Mouse (Mus musculus) cortical plate, adult 2 months (tissue): ENCODE data around the gene Ppfia4. TPM values are rescaled to one million over a fixed set of nuclear protein-coding genes. Genes with fewer than 3 reads are reported as not detected.

Source experiments
- H3K27ac ChIP-seq: fragments of 200-500 bp; 2 replicates; pipeline ENCODE4 v1.5.1; 2012; ENCODE audit warnings: low read length, control low read depth, inconsistent platforms; ENCODE audit not compliant: insufficient read depth
- H3K4me1 ChIP-seq: fragments of 200-500 bp; 2 replicates; pipeline ENCODE4 v1.6.1; 2011; ENCODE audit warnings: low read length; ENCODE audit not compliant: control insufficient read depth, insufficient read depth
- H3K4me3 ChIP-seq: fragments of 200-500 bp; 2 replicates; pipeline ENCODE4 v1.5.1; 2011; ENCODE audit warnings: mild to moderate bottlenecking, low read length, control low read depth; ENCODE audit not compliant: insufficient read depth
- CTCF ChIP-seq: fragments of 200-500 bp; IDR thresholded peaks from 2 replicates; pipeline ENCODE4 v1.5.1; 2011; ENCODE audit warnings: mild to moderate bottlenecking, control low read depth, low read length; ENCODE audit not compliant: insufficient read depth; ENCODE audit errors: extremely low read depth
- POLR2A ChIP-seq: fragments of 200-500 bp; IDR thresholded peaks from 2 replicates; pipeline ENCODE4 v1.6.1; 2011; ENCODE audit warnings: mild to moderate bottlenecking, low read length, control low read depth; ENCODE audit not compliant: insufficient read depth; ENCODE audit errors: extremely low read depth
- polyA plus RNA-seq: library from polyadenylated mRNA; depleted of rRNA; stranded (reverse); fragments of >200 nt; gene quantifications from 2 replicates; pipeline ENCODE4 v1.2.3, GENCODE M21; 2012

The Ppfia4 gene
- polyA plus RNA-seq, 1 experiment = 52.6 TPM

DNA sequence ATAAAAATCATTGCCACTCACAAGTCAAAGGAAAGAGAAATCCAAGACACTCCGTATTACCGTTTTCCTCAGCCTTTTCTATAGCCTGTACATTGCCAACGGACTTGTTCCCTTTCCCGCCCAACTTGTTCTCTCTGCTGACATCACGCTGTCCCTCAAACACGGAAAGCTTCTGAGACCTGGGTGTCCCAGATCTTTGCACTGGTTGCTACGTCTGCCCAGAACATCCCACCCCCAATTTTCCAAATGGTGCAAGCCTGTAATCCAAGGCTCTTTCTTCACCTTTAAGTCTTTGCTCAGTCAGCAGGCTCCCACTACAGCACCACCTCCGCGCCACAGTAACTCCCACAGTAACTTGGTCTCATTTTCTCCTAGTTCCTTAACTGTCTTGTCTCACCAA lies 27.8 kb downstream of the Ppfia4 start:
- no peak overlapping the region for H3K27ac ChIP-seq
- H3K4me1 ChIP-seq = no peaks in the 10 kb centered on the region
- H3K4me3 ChIP-seq = no peak overlapping the region
- TF ChIP-seq POLR2A (no peak), CTCF (no peak)

DNA sequence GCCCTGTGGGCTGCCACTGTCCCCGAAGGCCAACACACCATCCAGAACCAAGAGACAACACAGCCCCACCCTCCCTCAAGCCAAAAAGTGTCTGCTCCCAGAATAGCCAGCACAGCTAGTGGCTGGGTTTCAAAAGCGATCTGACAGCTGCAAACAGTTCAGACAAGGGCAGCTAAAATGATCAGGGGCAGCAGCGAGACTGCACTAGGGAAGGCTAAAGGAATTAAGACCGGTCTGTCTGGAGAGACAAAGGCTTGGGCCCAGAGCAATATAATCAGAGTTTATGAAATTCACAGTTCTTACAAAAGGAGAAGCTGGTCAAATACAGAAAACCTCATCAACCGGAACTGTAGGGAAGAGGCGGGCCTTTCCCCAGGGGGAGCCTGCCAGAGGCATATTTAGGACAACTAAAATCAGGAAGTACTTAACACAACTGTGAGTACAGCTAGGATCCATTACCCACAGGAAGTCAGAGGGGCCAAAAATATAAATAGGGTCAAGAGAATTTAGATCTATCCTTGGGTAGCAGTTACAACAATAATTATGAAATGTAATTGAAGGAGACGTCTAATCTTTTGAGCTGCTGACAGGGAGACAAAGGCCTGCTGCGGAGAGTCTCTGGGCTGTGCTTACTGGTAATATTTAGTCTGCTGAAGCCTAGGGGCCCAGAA lies 30.0 kb downstream of the Ppfia4 start:
- TF ChIP-seq POLR2A = no peak
- TF ChIP-seq CTCF = no peak
- H3K4me3 ChIP-seq = no peak overlapping the region
- peak overlapping the region; percentile 60; the same call in 1 of the 2 replicates for H3K27ac ChIP-seq
- H3K4me1 ChIP-seq = no peaks in the 10 kb centered on the region

DNA sequence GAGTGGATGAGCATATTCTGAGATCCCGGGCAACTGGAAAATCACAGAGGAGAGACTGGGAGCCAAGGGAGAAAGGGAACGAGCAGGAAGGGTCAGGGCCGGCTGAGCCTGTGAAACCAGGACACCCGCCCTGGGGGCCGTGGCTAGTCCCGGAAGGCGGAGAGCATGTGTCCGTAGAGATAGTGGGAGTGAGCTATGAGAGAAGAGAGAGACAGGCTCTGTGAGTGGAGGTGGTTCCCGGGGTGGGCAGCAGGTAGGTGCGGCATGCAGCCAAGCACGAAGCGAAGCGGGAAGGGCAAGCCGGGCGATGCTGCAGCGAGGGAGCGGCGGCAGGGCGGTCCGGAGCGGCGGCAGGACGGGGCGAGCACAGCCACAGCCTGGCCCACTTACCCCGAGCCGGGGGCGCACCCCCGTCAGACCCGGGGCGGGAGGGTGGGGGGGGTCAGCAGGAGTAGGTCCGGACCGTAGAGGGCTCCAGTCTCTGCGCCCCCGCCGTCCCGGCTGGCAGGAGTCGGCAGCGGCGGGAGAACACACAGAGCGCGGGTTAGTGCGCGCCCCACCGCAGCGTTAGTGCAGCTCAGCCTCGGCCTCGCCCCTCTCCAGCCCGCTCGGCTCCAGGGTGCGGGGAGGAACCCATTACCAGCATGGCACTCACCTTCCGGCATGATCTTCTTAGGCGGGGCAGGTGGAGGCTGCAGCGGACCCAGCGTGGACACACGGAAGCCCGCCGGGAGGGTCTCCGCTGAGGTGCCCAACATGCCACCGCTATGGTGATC lies 33.9 kb downstream of the Ppfia4 start:
- no peak overlapping the region for H3K4me3 ChIP-seq
- no peaks in the 10 kb centered on the region for H3K4me1 ChIP-seq
- H3K27ac ChIP-seq = no peak overlapping the region
- TF ChIP-seq POLR2A (no peak), CTCF (no peak)

DNA sequence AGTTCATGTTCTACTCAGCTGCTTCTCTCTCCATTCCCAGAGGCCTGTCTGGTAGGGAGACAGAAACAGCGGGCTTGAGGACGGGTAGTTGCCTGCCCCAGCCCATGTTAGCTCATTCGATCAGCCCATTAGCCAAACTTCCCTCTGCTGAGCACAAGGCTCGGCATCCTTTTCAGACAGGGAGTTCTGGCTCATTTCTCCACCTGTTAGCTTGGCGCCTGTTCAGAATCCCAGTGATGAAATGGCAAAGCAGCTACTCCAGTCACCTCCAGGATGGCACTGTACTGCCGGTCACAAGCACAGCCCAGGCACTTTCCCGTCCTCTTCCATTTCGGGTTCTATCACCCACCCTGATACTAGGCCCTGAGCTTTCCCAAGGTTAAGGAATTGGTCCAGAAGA lies 35.5 kb downstream of the Ppfia4 start:
- Histone ChIP-seq H3K27ac (no peak overlapping the region), H3K4me1 (no peaks in the 10 kb centered on the region), H3K4me3 (no peak overlapping the region)
- TF ChIP-seq CTCF (no peak), POLR2A (no peak)

DNA sequence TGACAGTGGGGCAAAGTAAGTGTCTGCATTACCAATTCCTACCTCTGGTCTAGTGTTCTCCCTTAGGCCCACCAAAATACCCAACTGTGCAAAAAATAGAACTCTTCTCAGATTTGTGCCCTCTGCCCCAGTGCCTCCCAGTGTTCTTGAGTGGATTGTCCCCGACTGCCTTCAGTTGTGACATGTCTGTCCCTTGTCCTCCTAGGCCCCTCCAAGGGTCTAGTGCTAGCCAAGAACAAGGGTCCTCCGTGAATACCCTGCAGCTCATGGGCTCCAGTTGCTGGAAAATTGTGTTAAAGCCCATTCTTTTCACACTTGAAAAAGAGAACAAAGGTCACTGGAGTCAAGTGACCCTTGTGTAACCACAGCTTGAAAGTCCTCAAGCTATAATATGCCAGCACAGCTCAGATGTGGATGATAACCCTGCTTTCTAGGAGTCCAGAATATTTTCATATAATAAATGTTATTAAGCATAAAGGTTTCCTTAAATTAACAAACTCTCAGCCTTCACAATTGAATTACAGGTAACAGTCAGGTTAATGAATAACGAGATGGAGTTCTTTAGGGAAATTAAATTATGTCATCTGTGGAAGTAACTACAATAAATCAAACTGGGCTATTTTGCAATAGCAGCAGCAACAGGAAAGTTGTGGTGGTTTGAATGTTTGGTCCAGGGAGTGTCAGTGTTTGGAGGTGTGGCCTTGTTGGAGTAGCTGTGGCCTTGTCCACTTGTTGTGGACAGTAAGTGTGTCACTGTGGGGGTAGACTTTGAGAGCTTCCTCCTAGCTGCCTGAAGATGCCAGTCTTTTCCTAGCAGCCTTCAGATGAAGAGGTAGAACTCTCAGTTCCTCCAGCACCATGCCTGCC lies 38.8 kb downstream of the Ppfia4 start:
- TF ChIP-seq CTCF = no peak
- TF ChIP-seq POLR2A = no peak
- Histone ChIP-seq H3K27ac (no peak overlapping the region), H3K4me3 (no peak overlapping the region), H3K4me1 (no peaks in the 10 kb centered on the region)

DNA sequence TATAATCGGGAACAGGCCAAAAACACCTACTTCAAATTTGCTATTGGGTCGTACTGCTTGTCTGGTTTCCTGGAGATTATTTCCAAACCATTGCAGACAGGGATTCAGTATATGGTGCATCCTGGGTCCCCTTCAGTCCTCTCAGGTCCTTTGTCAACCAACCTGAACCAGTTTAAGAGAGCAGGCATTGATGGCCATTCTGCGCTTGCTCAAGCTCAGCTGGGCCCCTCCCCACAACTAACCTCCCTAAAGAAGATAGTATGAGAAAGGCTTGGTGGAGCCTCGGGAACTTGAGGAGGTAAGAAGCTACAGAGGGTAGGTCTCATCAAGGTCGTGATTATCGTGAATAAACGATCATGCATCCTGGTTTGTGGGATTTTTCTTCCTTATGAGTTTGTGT lies 39.5 kb downstream of the Ppfia4 start:
- no peak overlapping the region for H3K27ac ChIP-seq
- H3K4me1 ChIP-seq = no peaks in the 10 kb centered on the region
- no peak for TF ChIP-seq POLR2A
- TF ChIP-seq CTCF = no peak
- no peak overlapping the region for H3K4me3 ChIP-seq

DNA sequence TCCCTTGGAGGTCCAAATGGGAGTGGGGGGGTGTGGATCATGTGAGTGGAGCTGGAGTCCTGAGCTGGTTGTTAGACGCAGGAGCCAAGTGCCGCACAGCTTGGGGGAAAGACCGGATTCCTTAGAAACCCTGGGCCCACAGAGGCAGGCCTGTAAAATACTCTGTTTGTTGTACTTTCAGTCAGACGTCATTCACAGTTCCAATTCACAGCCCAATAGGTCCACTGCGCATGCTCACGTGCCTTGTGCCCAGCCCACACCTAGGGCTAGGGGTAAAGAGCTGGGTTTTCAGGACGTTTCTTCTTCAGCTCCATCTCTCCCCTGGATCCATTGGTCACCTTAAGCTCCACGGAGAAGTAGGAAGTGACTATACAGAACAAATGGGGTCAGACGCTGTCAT lies 40.1 kb downstream of the Ppfia4 start:
- TF ChIP-seq CTCF = no peak
- TF ChIP-seq POLR2A = no peak
- no peak overlapping the region for H3K4me3 ChIP-seq
- H3K27ac ChIP-seq = no peak overlapping the region

DNA sequence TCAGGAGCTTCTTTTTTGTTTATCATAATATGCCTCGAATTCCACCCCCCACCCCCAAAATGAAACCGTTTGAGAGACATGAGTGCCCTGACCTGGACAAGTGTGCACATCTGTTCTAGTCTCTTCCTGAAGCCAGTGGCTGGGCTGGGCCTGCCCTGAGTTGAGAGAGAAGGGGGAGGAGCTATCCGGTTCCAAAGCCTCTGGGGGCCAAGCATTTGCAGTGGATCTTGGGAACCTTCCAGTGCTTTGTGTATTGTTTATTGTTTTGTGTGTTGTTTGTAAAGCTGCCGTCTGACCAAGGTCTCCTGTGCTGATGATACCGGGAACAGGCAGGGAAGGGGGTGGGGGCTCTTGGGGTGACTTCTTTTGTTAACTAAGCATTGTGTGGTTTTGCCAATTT lies 40.7 kb downstream of the Ppfia4 start:
- Histone ChIP-seq H3K27ac (no peak overlapping the region), H3K4me1 (no peaks in the 10 kb centered on the region), H3K4me3 (no peak overlapping the region)
- TF ChIP-seq CTCF (no peak), POLR2A (no peak)

More for the DNA sequence above, 40.1 kb downstream of the Ppfia4 start:
- H3K4me1 ChIP-seq = no peaks in the 10 kb centered on the region

DNA sequence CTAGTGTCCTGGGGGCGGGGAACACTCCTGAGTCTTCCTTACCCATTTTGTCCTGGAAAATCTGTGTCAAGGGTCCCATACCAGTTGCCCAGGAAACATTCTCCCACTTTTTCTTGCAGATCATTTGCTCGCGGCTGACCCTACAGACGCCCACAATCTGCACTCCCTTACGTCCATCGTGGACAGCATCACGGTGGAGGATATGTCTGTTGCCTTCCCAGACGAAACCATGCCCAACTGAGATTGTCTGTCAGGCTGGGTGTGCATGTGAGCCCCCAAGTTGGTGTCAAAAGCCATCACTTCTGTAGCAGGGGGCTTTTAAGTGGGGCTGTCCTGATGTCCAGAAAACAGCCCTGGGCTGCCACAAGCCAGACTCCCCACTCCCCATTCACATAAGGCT lies 41.2 kb downstream of the Ppfia4 start:
- Histone ChIP-seq H3K4me3 (no peak overlapping the region), H3K27ac (0 out of 2 replicates have a peak overlapping the region, but pooled peaks have one; percentile 17), H3K4me1 (no peaks in the 10 kb centered on the region)
- no peak for TF ChIP-seq CTCF
- no peak for TF ChIP-seq POLR2A
